ENCODE assay signal across 8 mouse cellular contexts in the genomic region with DNA sequence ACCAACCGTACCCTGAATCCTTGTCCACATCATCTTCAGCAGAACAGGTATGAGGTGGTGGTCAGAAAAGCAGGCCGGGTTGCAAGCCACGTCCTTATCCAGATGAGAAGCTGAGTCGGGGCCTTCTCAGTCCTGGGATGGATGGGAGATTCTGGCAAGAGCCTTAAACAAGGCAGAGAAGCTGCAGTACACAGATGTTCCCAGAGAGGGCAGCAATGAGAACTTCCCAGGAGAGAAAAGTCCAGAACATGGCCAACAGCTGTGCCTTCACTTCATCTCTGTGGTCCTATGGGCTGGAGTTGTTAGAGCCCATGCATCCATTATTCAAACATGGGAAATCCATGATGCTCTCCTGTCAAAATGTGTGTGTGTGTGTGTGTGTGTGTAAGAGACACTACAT. TPM values are rescaled to one million over a fixed set of nuclear protein-coding genes. Genes with fewer than 3 reads are reported as not detected.
DNase-seq lines count a peak whose midpoint lies in the region; ATAC-seq lines count a peak whose summit lies in the region.
"Had no signal": no experiment of that assay in that cellular context is flagged by ENCODE, and none has a peak within 500 bp of the region (broad histone marks: within the 10 kb centered on the region; RNA-seq: fewer than 3 reads in every experiment).

No protein-coding gene starts in this region.

- no peaks in the 10 kb centered on the region; the same call in 1 of the 2 replicates for H3K9me3 ChIP-seq in midbrain, embryonic 10.5 days (replicated peaks)
- H3K9me3 ChIP-seq in midbrain, embryonic 15.5 days: no peaks in the 10 kb centered on the region
- no peaks in the 10 kb centered on the region for H3K9me3 ChIP-seq in liver, embryonic 13.5 days (replicated peaks)

- no peak overlapping the region for H3K9ac ChIP-seq in midbrain, embryonic 15.5 days
- H3K9ac ChIP-seq in liver, embryonic 13.5 days: no peak overlapping the region

- no peaks in the 10 kb centered on the region for H3K36me3 ChIP-seq in midbrain, embryonic 10.5 days
- H3K36me3 ChIP-seq in midbrain, embryonic 15.5 days (replicated peaks): no peaks in the 10 kb centered on the region
- H3K36me3 ChIP-seq in liver, embryonic 13.5 days: no peaks in the 10 kb centered on the region

- no peak for ATAC-seq in midbrain, embryonic 15.5 days (replicated peaks)
- no peak for ATAC-seq in liver, embryonic 13.5 days (ENCODE audit: low read depth)

- H3K27ac ChIP-seq in midbrain, embryonic 10.5 days (replicated peaks): no peak overlapping the region
- H3K27ac ChIP-seq in midbrain, embryonic 15.5 days: no peak overlapping the region
- no peak overlapping the region for H3K27ac ChIP-seq in liver, embryonic 13.5 days

- 77% methylated on average over 4 of the region's 4 CpGs for WGBS in midbrain, embryonic 10.5 days
- 75% methylated on average over 4 of the region's 4 CpGs for WGBS in midbrain, embryonic 15.5 days
- WGBS in liver, embryonic 13.5 days (ENCODE audit: insufficient replicate concordance): 52% methylated on average over 4 of the region's 4 CpGs

- H3K4me2 ChIP-seq in midbrain, embryonic 15.5 days: no peak overlapping the region
- no peak overlapping the region for H3K4me2 ChIP-seq in liver, embryonic 13.5 days

- no peak overlapping the region for H3K4me3 ChIP-seq in midbrain, embryonic 10.5 days
- H3K4me3 ChIP-seq in midbrain, embryonic 15.5 days: no peak overlapping the region
- no peak overlapping the region for H3K4me3 ChIP-seq in liver, embryonic 13.5 days (replicated peaks)
- H3K4me3 ChIP-seq: myocyte had no signal

- DNase-seq in midbrain, embryonic 10.5 days (ENCODE audit: low spot score): peak; percentile 61
- peak; percentile 86 for DNase-seq in R1 (ENCODE audit: low read depth, low spot score)
- peak; percentile 41 for DNase-seq in cerebellum, adult 8-10 months
- DNase-seq in heart, postnatal 4 days: peak; percentile 76
- peak; percentile 47 for DNase-seq in liver, embryonic 13.5 days
- peak; percentile 48 to 73 for DNase-seq in right cerebral cortex, postnatal 10 days (ENCODE audit: low spot score in 2 of 2)

- no peaks in the 10 kb centered on the region for H3K27me3 ChIP-seq in midbrain, embryonic 10.5 days (ENCODE audit: low read depth, poor library complexity, severe bottlenecking)
- H3K27me3 ChIP-seq in midbrain, embryonic 15.5 days (replicated peaks): no peaks in the 10 kb centered on the region
- H3K27me3 ChIP-seq in liver, embryonic 13.5 days: no peaks in the 10 kb centered on the region

- H3K4me1 ChIP-seq in midbrain, embryonic 10.5 days: peaks cover 5% of the 10 kb centered on the region; the same call in 1 of the 2 replicates
- H3K4me1 ChIP-seq in midbrain, embryonic 15.5 days: no peaks in the 10 kb centered on the region
- peaks cover 13% of the 10 kb centered on the region; the same call in 1 of the 2 replicates for H3K4me1 ChIP-seq in liver, embryonic 13.5 days (replicated peaks)

RNA-seq across cellular contexts. Expression of a gene that starts 39.2 kb away (rescaled TPM):
- 5.8 and 9.0 TPM in 2 replicates for polyA plus RNA-seq in midbrain, embryonic 10.5 days (2016; fragmentation: Nextera tagmentation; extraction: Ambion mirVana)
- 22.6 and 23.8 TPM in 2 replicates for polyA plus RNA-seq in midbrain, embryonic 15.5 days (2015; fragmentation: Nextera tagmentation; extraction: Ambion mirVana)
- 1 to 10 TPM; 5.3 to 7.8 TPM for total RNA-seq in heart, postnatal 4 days (2021)
- 6.1 and 6.2 TPM in 2 replicates for polyA plus RNA-seq in liver, embryonic 13.5 days (2015; fragmentation: Nextera tagmentation; extraction: Ambion mirVana)
